Mouse (Mus musculus) embryonic facial prominence, embryonic 10.5 days (tissue): ENCODE data around the gene Gba. TPM values are rescaled to one million over a fixed set of nuclear protein-coding genes. Genes with fewer than 3 reads are reported as not detected.
"Not testable (repeated sequence)": the region's sequence is repeated elsewhere in the genome, so short reads cannot be mapped to it uniquely, and the experiment has no call there.

Experiments used
- DNase-seq: peaks from one replicate; pipeline ENCODE4 v3.0.0-alpha.2; 2017; ENCODE audit warnings: low spot score
- H3K27ac ChIP-seq: fragments of 300-500 bp; sonication (generic); replicated peaks from 2 replicates; pipeline ENCODE4 v1.5.1; 2016; ENCODE audit warnings: mild to moderate bottlenecking
- H3K27me3 ChIP-seq: fragments of 300-500 bp; sonication (generic); replicated peaks from 2 replicates; pipeline ENCODE4 v1.6.1; 2016; ENCODE audit warnings: low read depth, mild to moderate bottlenecking; ENCODE audit not compliant: poor library complexity, severe bottlenecking
- H3K36me3 ChIP-seq: fragments of 300-500 bp; sonication (generic); replicated peaks from 2 replicates; pipeline ENCODE4 v1.6.1; 2016; ENCODE audit warnings: mild to moderate bottlenecking, moderate library complexity
- H3K4me1 ChIP-seq: fragments of 300-500 bp; sonication (generic); 2 replicates; pipeline ENCODE4 v1.6.1; 2016
- H3K4me3 ChIP-seq: fragments of 300-500 bp; sonication (generic); 2 replicates; pipeline ENCODE4 v1.5.1; 2016; ENCODE audit warnings: mild to moderate bottlenecking, moderate library complexity
- H3K9me3 ChIP-seq: fragments of 300-500 bp; sonication (generic); 2 replicates; pipeline ENCODE4 v1.6.1; 2016; ENCODE audit warnings: mild to moderate bottlenecking
- WGBS: fragments of 180-500 bp; shearing (Covaris S2); methylation state at CpG from one replicate; pipeline ENCODE4 v1.1.7; 2016; 5-methylcytosine and 5-hydroxymethylcytosine counted together
- polyA plus RNA-seq: library from polyadenylated mRNA; unstranded; fragments of >200 nt; fragmentation: Nextera tagmentation; extraction: Ambion mirVana; gene quantifications from 2 replicates; pipeline ENCODE4 v1.2.1, GENCODE M21; 2016

Gba gene
- polyA plus RNA-seq = 33.8 and 33.9 TPM in 2 replicates

DNA sequence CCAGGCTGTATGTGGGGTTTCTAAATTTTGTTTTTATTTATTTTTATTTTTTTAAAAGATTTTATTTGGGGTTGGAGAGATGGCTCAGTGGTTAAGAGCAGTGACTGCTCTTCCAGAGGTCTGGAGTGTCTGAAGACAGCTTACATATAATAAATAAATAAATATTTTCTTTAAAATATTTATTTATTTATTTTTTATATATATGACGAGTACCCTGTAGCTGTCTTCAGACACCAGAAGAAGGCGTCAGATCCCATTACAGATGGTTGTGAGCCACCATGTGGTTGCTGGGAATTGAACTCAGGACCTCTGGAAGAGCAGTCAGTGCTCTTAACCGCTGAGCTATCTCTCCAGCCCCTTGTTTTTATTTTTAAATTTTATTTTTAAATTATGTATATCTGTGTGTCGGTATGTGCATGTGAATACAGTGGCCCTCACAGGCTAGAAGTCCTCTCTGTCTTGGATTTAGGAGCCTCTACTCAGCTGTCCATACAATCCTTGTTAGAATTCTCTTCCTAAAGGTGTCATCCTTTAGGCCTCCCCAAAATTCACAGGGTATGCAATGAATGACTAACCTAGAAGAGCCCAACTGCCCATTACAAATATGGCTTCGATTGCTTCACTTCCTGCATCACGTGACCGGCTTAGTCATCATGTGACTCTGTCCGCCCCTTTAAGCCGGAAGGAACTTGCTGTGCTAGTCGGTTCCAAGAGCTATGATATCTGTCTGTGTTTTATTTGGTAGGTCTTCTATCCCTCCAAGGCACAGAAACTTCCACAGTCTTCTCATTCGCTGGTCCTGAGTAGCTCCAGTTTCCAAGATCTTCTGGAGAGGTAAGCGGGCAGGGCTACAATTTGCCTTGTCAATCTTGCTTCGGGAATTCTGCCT lies at the start of gene Gba:
Gene Gba, plus strand, starts transcription at position 676 of the 889 bp plus-strand sequence.
- 27% methylated on average over 13 of the region's 13 CpGs for WGBS
- no peaks in the 10 kb centered on the region for H3K9me3 ChIP-seq
- peaks cover 6% of the 10 kb centered on the region for H3K4me1 ChIP-seq
- H3K27me3 ChIP-seq = no peaks in the 10 kb centered on the region
- H3K4me3 ChIP-seq = peak within 1 kb of the TSS; percentile 59
- peaks cover 34% of the 10 kb centered on the region for H3K36me3 ChIP-seq
- peak; percentile 87 for DNase-seq
- peak within 1 kb of the TSS; percentile 31; the same call in 1 of the 2 replicates for H3K27ac ChIP-seq

GRCm38 (mm10) chr3:89156951-89157350 lies 45.8 kb upstream of the Gba start:
- no peaks in the 10 kb centered on the region for H3K9me3 ChIP-seq
- DNase-seq = no peak
- no peaks in the 10 kb centered on the region for H3K36me3 ChIP-seq
- H3K27ac ChIP-seq = no peak overlapping the region
- H3K27me3 ChIP-seq = peaks cover 33% of the 10 kb centered on the region
- H3K4me1 ChIP-seq = peaks cover 24% of the 10 kb centered on the region
- WGBS = 89% methylated on average over 8 of the region's 8 CpGs
- H3K4me3 ChIP-seq = no peak overlapping the region

- no peaks in the 10 kb centered on the region for H3K9me3 ChIP-seq
- 16% methylated on average over 7 of the region's 7 CpGs for WGBS
- H3K27me3 ChIP-seq = peaks cover 25% of the 10 kb centered on the region
- peak overlapping the region; percentile 74 for H3K4me3 ChIP-seq
- no peak for DNase-seq
- peaks cover 24% of the 10 kb centered on the region for H3K4me1 ChIP-seq
- H3K27ac ChIP-seq = no peak overlapping the region
- H3K36me3 ChIP-seq = no peaks in the 10 kb centered on the region
Measured at GRCm38 (mm10) chr3:89158651-89159050, 44.1 kb upstream of the Gba start.

GRCm38 (mm10) chr3:89159211-89159610 lies 43.5 kb upstream of the Gba start:
- Histone ChIP-seq H3K4me3 (peak overlapping the region; percentile 74), H3K9me3 (no peaks in the 10 kb centered on the region), H3K4me1 (peaks cover 29% of the 10 kb centered on the region), H3K36me3 (no peaks in the 10 kb centered on the region), H3K27ac (no peak overlapping the region), H3K27me3 (peaks cover 25% of the 10 kb centered on the region)
- 2% methylated on average over 13 of the region's 13 CpGs for WGBS
- peak; percentile 85 for DNase-seq

- under 1% methylated on average over 66 of the region's 66 CpGs for WGBS
- DNase-seq = peak; percentile 89
- Histone ChIP-seq H3K9me3 (no peaks in the 10 kb centered on the region), H3K4me3 (peak within 1 kb of the TSS; percentile 74), H3K36me3 (no peaks in the 10 kb centered on the region), H3K27ac (peak within 1 kb of the TSS; percentile 65), H3K27me3 (peaks cover 25% of the 10 kb centered on the region), H3K4me1 (peaks cover 33% of the 10 kb centered on the region)
Measured at GRCm38 (mm10) chr3:89159616-89160344, 42.9 kb upstream of the Gba start, which contains the start of gene Hcn3. Gene Hcn3 (minus strand): TSS chr3:89160196.

- not testable (repeated sequence) for DNase-seq, H3K9me3 ChIP-seq, H3K4me3 ChIP-seq, H3K27ac ChIP-seq, H3K36me3 ChIP-seq
- Histone ChIP-seq H3K4me1 (peaks cover 42% of the 10 kb centered on the region), H3K27me3 (peaks cover 25% of the 10 kb centered on the region)
Measured at GRCm38 (mm10) chr3:89161207-89161606, 41.5 kb upstream of the Gba start.

GRCm38 (mm10) chr3:89161786-89162185 lies 40.9 kb upstream of the Gba start:
- 80% methylated on average over 4 of the region's 4 CpGs for WGBS
- peaks cover 48% of the 10 kb centered on the region for H3K4me1 ChIP-seq

GRCm38 (mm10) chr3:89163123-89163522 lies 39.6 kb upstream of the Gba start:
- no peak overlapping the region for H3K4me3 ChIP-seq
- 79% methylated on average over 1 of the region's 1 CpGs for WGBS
- H3K9me3 ChIP-seq = no peaks in the 10 kb centered on the region
- peaks cover 49% of the 10 kb centered on the region for H3K4me1 ChIP-seq
- H3K27ac ChIP-seq = no peak overlapping the region
- peaks cover 21% of the 10 kb centered on the region for H3K36me3 ChIP-seq
- DNase-seq = no peak
- peaks cover 19% of the 10 kb centered on the region for H3K27me3 ChIP-seq

More at GRCm38 (mm10) chr3:89161786-89162185, 40.9 kb upstream of the Gba start:
- no peak for DNase-seq
- Histone ChIP-seq H3K36me3 (peaks cover 8% of the 10 kb centered on the region), H3K27me3 (peaks cover 25% of the 10 kb centered on the region), H3K27ac (no peak overlapping the region), H3K9me3 (no peaks in the 10 kb centered on the region), H3K4me3 (no peak overlapping the region)

DNA sequence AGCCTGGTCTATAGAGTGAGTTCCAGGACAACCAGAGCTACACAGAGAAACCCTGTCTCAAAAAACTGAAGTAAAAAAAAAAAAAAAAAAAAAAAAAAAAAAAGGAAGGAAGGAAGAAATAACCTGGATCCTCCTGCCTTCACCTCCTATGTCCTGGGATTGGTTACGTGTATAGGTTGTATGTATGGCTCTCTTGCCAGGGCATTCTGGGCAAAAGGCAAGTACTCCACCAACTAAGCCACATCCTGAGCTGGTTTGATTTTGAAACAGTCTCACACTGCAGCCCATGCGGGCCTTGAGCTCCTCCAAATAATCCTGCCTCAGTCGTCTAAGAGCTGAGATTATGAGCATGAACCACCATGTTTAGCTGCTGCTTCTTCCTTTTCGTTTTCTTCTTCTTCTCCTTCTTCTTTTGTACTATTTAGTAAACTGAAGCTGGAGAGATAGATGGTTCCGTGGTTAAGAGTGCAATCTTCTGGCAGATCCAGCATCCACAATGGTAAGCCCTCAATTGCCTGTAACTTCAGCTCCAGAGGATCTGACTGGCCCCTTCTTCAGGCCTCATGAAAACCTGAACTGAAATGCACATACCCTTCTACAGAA lies 39.0 kb upstream of the Gba start:
- no peak for DNase-seq
- 74% methylated on average over 5 of the region's 5 CpGs for WGBS
- H3K36me3 ChIP-seq = peaks cover 28% of the 10 kb centered on the region
- peak overlapping the region; percentile 95 for H3K4me3 ChIP-seq
- peak overlapping the region; percentile 99; the same call in 1 of the 2 replicates for H3K27ac ChIP-seq
- peaks cover 45% of the 10 kb centered on the region for H3K4me1 ChIP-seq
- H3K27me3 ChIP-seq = peaks cover 12% of the 10 kb centered on the region
- H3K9me3 ChIP-seq = no peaks in the 10 kb centered on the region

DNA sequence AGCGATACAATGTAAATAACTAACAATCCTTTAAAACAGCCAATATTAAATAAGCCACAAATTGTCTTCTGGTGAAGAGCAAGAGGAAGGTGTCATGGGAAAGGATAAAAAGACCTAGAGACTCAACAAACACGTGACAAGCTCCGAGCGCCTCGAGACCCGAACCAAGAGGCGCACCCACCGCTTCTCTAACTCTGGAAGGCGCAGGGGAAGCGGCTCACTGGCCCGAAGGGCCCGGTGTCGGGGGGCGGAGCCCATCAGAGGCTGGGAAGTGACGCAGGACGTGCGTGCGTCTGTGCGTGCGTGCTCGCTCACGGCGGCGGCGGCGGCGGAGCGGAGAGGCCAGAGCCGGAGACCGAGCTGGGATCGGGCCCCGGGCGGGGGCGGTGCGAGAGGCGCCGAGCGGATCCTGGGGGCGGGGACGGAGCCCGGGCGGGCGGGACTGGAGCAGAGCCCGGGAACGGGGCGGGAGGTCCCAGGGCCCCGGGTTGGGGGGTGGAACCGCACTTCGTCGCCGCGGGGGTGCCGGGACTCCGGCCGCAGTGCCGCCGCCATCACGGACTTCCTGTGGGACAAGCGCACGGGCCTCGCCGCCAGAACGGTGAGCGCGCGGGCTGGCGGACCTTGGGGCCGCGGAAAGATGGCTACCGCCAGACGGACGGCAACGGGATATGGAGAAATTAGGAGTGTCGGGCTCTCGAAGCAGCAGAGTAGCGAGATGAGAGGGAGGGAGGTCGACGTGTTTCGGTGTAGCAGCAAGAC lies 38.0 kb upstream of the Gba start, which contains the start of gene Clk2:
Gene Clk2, plus strand, starts transcription at position 290 of the 762 bp plus-strand sequence.
- Histone ChIP-seq H3K4me1 (peaks cover 36% of the 10 kb centered on the region), H3K4me3 (peak within 1 kb of the TSS; percentile 95), H3K9me3 (no peaks in the 10 kb centered on the region), H3K27me3 (peaks cover 3% of the 10 kb centered on the region; the same call in 1 of the 2 replicates), H3K36me3 (peaks cover 37% of the 10 kb centered on the region), H3K27ac (peak within 1 kb of the TSS; percentile 99)
- under 1% methylated on average over 79 of the region's 79 CpGs for whole genome bisulfite sequencing
- DNase-seq = peak; percentile 97

DNA sequence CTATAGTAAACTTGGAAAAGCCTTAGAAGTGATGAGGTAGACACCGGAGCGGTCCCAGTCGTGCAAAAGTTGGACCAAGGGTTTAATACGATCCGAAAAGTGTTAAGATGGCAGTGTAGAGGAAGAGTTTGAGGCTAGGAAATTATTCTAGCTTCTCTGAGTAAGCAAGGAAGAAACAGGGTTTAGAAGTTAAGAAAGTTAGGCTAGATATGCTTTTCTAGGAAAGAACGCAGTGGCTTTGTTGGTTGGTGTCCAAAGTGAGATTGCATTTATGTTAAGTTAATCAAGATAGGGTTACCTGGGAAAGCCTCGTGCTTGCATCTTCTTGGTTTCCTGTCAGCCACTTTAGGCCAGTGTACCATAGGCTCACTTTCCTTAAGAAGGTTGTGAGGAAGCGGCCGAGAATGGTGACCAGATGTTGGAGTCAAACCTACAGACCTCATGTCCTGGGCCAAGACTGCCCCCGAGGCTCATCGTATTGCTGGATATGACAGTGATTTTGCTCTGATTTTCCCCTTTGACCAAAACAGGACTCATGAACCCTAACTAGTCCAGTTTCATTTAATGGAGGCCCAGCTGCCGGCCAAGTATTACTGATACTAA lies 37.4 kb upstream of the Gba start:
- Histone ChIP-seq H3K9me3 (no peaks in the 10 kb centered on the region), H3K4me3 (peak overlapping the region; percentile 95)

More for the DNA sequence above, 37.4 kb upstream of the Gba start:
- no peak for DNase-seq
- WGBS = 22% methylated on average over 12 of the region's 12 CpGs
- Histone ChIP-seq H3K27ac (peak overlapping the region; percentile 99), H3K27me3 (no peaks in the 10 kb centered on the region), H3K4me1 (peaks cover 29% of the 10 kb centered on the region), H3K36me3 (peaks cover 44% of the 10 kb centered on the region)
